Mouse (Mus musculus): ENCODE measurements around the gene Tnfsf15. TPM values are rescaled to one million over a fixed set of nuclear protein-coding genes. Genes with fewer than 3 reads are reported as not detected.

Gene Tnfsf15
- polyA plus RNA-seq, 1 experiment = 0.06 TPM

- Histone ChIP-seq H3ac (ENCODE audit: control insufficient read depth, insufficient read length, low read depth) (no peak overlapping the region), H3K27me3 (ENCODE audit: control insufficient read depth, insufficient read depth, insufficient read length) (no peaks in the 10 kb centered on the region), H3K79me3 (ENCODE audit: low read depth) (no peaks in the 10 kb centered on the region), H3K36me3 (ENCODE audit: control insufficient read depth, insufficient read depth) (no peaks in the 10 kb centered on the region), H3K4me3 (ENCODE audit: insufficient read depth, poor library complexity, severe bottlenecking) (no peak overlapping the region), H3K79me2 (ENCODE audit: control insufficient read depth, insufficient read depth) (no peaks in the 10 kb centered on the region)
- TF ChIP-seq MAX (IDR thresholded peaks at IDR 0.05) (no peak), CTCF (IDR thresholded peaks at IDR 0.05; ENCODE audit: control insufficient read depth, insufficient read depth, insufficient read length) (no peak), CEBPB (IDR thresholded peaks at IDR 0.05; ENCODE audit: low read depth) (no peak), FOSL1 (IDR thresholded peaks at IDR 0.05; ENCODE audit: insufficient read depth, low read length, poor library complexity, severe bottlenecking) (no peak), MYOD1 (IDR thresholded peaks at IDR 0.05; ENCODE audit: control insufficient read depth, insufficient read length, low read depth) (no peak)
Measured at GRCm38 (mm10) chr4:63740001-63740400, 4.9 kb downstream of the Tnfsf15 start.

- Histone ChIP-seq H3ac (ENCODE audit: control insufficient read depth, insufficient read length, low read depth) (no peak overlapping the region), H3K27me3 (ENCODE audit: control insufficient read depth, insufficient read depth, insufficient read length) (no peaks in the 10 kb centered on the region), H3K4me3 (ENCODE audit: insufficient read depth, poor library complexity, severe bottlenecking) (no peak overlapping the region), H3K79me2 (ENCODE audit: control insufficient read depth, insufficient read depth) (no peaks in the 10 kb centered on the region), H3K79me3 (ENCODE audit: low read depth) (no peaks in the 10 kb centered on the region), H3K36me3 (ENCODE audit: control insufficient read depth, insufficient read depth) (no peaks in the 10 kb centered on the region)
- TF ChIP-seq USF1 (IDR thresholded peaks at IDR 0.05; ENCODE audit: low read depth) (no peak), CTCF (IDR thresholded peaks at IDR 0.05; ENCODE audit: control insufficient read depth, insufficient read depth, insufficient read length) (no peak), MYOD1 (IDR thresholded peaks at IDR 0.05; ENCODE audit: control insufficient read depth, insufficient read length, low read depth) (no peak), MYOG (IDR thresholded peaks at IDR 0.05; ENCODE audit: control insufficient read depth, extremely low read depth, insufficient read length) (no peak), MAX (IDR thresholded peaks at IDR 0.05) (no peak), CEBPB (IDR thresholded peaks at IDR 0.05; ENCODE audit: low read depth) (no peak), FOSL1 (IDR thresholded peaks at IDR 0.05; ENCODE audit: insufficient read depth, low read length, poor library complexity, severe bottlenecking) (no peak)
Measured at GRCm38 (mm10) chr4:63739524-63739923, 5.4 kb downstream of the Tnfsf15 start.

GRCm38 (mm10) chr4:63738364-63738997, 6.4 kb downstream of the Tnfsf15 start:
- Histone ChIP-seq H3K36me3 (ENCODE audit: control insufficient read depth, insufficient read depth) (no peaks in the 10 kb centered on the region), H3K4me3 (ENCODE audit: insufficient read depth, poor library complexity, severe bottlenecking) (no peak overlapping the region), H3K27me3 (ENCODE audit: control insufficient read depth, insufficient read depth, insufficient read length) (no peaks in the 10 kb centered on the region), H3ac (ENCODE audit: control insufficient read depth, insufficient read length, low read depth) (no peak overlapping the region), H3K79me2 (ENCODE audit: control insufficient read depth, insufficient read depth) (no peaks in the 10 kb centered on the region), H3K79me3 (ENCODE audit: low read depth) (no peaks in the 10 kb centered on the region)
- TF ChIP-seq CTCF (IDR thresholded peaks at IDR 0.05; ENCODE audit: control insufficient read depth, insufficient read depth, insufficient read length) (no peak), CEBPB (IDR thresholded peaks at IDR 0.05; ENCODE audit: low read depth) (no peak), FOSL1 (IDR thresholded peaks at IDR 0.05; ENCODE audit: insufficient read depth, low read length, poor library complexity, severe bottlenecking) (no peak), MAX (IDR thresholded peaks at IDR 0.05) (no peak), MYOD1 (IDR thresholded peaks at IDR 0.05; ENCODE audit: control insufficient read depth, insufficient read length, low read depth) (no peak), USF1 (IDR thresholded peaks at IDR 0.05; ENCODE audit: low read depth) (no peak), MYOG (IDR thresholded peaks at IDR 0.05; ENCODE audit: control insufficient read depth, extremely low read depth, insufficient read length) (no peak)

- no peaks in the 10 kb centered on the region for H3K36me3 ChIP-seq (ENCODE audit: control insufficient read depth, insufficient read depth)
Measured at GRCm38 (mm10) chr4:63731299-63731698, 13.6 kb downstream of the Tnfsf15 start.

GRCm38 (mm10) chr4:63726727-63727126, 18.2 kb downstream of the Tnfsf15 start:
- H3K36me3 ChIP-seq (ENCODE audit: control insufficient read depth, insufficient read depth) = no peaks in the 10 kb centered on the region
- no peaks in the 10 kb centered on the region for H3K79me2 ChIP-seq (ENCODE audit: control insufficient read depth, insufficient read depth)
- no peaks in the 10 kb centered on the region for H3K27me3 ChIP-seq (ENCODE audit: control insufficient read depth, insufficient read depth, insufficient read length)
- H3K4me3 ChIP-seq (ENCODE audit: insufficient read depth, poor library complexity, severe bottlenecking) = no peak overlapping the region
- H3ac ChIP-seq (ENCODE audit: control insufficient read depth, insufficient read length, low read depth) = no peak overlapping the region
- TF ChIP-seq MYOG (IDR thresholded peaks at IDR 0.05; ENCODE audit: control insufficient read depth, extremely low read depth, insufficient read length) = no peak
- no peak for TF ChIP-seq CEBPB (IDR thresholded peaks at IDR 0.05; ENCODE audit: low read depth)
- TF ChIP-seq USF1 (IDR thresholded peaks at IDR 0.05; ENCODE audit: low read depth) = no peak
- TF ChIP-seq MYOD1 (IDR thresholded peaks at IDR 0.05; ENCODE audit: control insufficient read depth, insufficient read length, low read depth) = no peak
- no peak for TF ChIP-seq CTCF (IDR thresholded peaks at IDR 0.05; ENCODE audit: control insufficient read depth, insufficient read depth, insufficient read length)
- TF ChIP-seq MAX (IDR thresholded peaks at IDR 0.05) = no peak
- no peak for TF ChIP-seq FOSL1 (IDR thresholded peaks at IDR 0.05; ENCODE audit: insufficient read depth, low read length, poor library complexity, severe bottlenecking)
- no peaks in the 10 kb centered on the region for H3K79me3 ChIP-seq (ENCODE audit: low read depth)

More at GRCm38 (mm10) chr4:63731299-63731698, 13.6 kb downstream of the Tnfsf15 start:
- Histone ChIP-seq H3ac (ENCODE audit: control insufficient read depth, insufficient read length, low read depth) (no peak overlapping the region), H3K27me3 (ENCODE audit: control insufficient read depth, insufficient read depth, insufficient read length) (no peaks in the 10 kb centered on the region), H3K79me3 (ENCODE audit: low read depth) (no peaks in the 10 kb centered on the region), H3K79me2 (ENCODE audit: control insufficient read depth, insufficient read depth) (no peaks in the 10 kb centered on the region), H3K4me3 (ENCODE audit: insufficient read depth, poor library complexity, severe bottlenecking) (no peak overlapping the region)
- no peak for TF ChIP-seq CTCF (IDR thresholded peaks at IDR 0.05; ENCODE audit: control insufficient read depth, insufficient read depth, insufficient read length)
- TF ChIP-seq CEBPB (IDR thresholded peaks at IDR 0.05; ENCODE audit: low read depth) = no peak
- no peak for TF ChIP-seq MYOG (IDR thresholded peaks at IDR 0.05; ENCODE audit: control insufficient read depth, extremely low read depth, insufficient read length)
- no peak for TF ChIP-seq MYOD1 (IDR thresholded peaks at IDR 0.05; ENCODE audit: control insufficient read depth, insufficient read length, low read depth)
- TF ChIP-seq MAX (IDR thresholded peaks at IDR 0.05) = no peak
- no peak for TF ChIP-seq USF1 (IDR thresholded peaks at IDR 0.05; ENCODE audit: low read depth)
- TF ChIP-seq FOSL1 (IDR thresholded peaks at IDR 0.05; ENCODE audit: insufficient read depth, low read length, poor library complexity, severe bottlenecking) = no peak
